Mouse (Mus musculus) CD4-positive, CD25-positive, alpha-beta regulatory T cell, adult 2 months (primary cell): ENCODE data around the gene Rps21.
"Not testable (repeated sequence)": the region's sequence is repeated elsewhere in the genome, so short reads cannot be mapped to it uniquely, and the experiment has no call there.

Experiments
- DNase-seq: peaks from one replicate; pipeline ENCODE4 v3.0.0-alpha.2; 2012; ENCODE audit warnings: low read depth, low spot score

Gene Rps21

GRCm38 (mm10) chr2:180258951-180259484, 1.8 kb downstream of the Rps21 start:
- DNase-seq: not testable (repeated sequence)

GRCm38 (mm10) chr2:180259826-180260609, 2.8 kb downstream of the Rps21 start:
- not testable (repeated sequence) for DNase-seq

GRCm38 (mm10) chr2:180260610-180261480, 3.7 kb downstream of the Rps21 start:
- DNase-seq: no peak

- no peak for DNase-seq
Measured at GRCm38 (mm10) chr2:180261901-180262300, 4.7 kb downstream of the Rps21 start.

- no peak for DNase-seq
Measured at GRCm38 (mm10) chr2:180262441-180262840, 5.3 kb downstream of the Rps21 start.

GRCm38 (mm10) chr2:180262891-180263290, 5.7 kb downstream of the Rps21 start:
- no peak for DNase-seq

GRCm38 (mm10) chr2:180267955-180268354, 10.8 kb downstream of the Rps21 start:
- no peak for DNase-seq

GRCm38 (mm10) chr2:180269329-180269728, 12.2 kb downstream of the Rps21 start:
- no peak for DNase-seq

- no peak for DNase-seq
Measured at GRCm38 (mm10) chr2:180270537-180271255, 13.5 kb downstream of the Rps21 start.

GRCm38 (mm10) chr2:180271804-180272395, 14.7 kb downstream of the Rps21 start:
- DNase-seq: peak; percentile 17

GRCm38 (mm10) chr2:180272884-180273321, 15.7 kb downstream of the Rps21 start:
- no peak for DNase-seq

- DNase-seq: peak; percentile 98
Measured at GRCm38 (mm10) chr2:180273394-180274244, 16.4 kb downstream of the Rps21 start, which contains the start of gene Cables2. TSS of gene Cables2 (minus strand) at chr2:180273496.

GRCm38 (mm10) chr2:180274523-180274922, 17.3 kb downstream of the Rps21 start:
- no peak for DNase-seq

GRCm38 (mm10) chr2:180275836-180276235, 18.7 kb downstream of the Rps21 start:
- DNase-seq: peak; percentile 87

- DNase-seq: no peak
Measured at GRCm38 (mm10) chr2:180276385-180276784, 19.2 kb downstream of the Rps21 start.

- peak; percentile 84 for DNase-seq
Measured at GRCm38 (mm10) chr2:180276851-180277259, 19.7 kb downstream of the Rps21 start.

GRCm38 (mm10) chr2:180277773-180278320, 20.7 kb downstream of the Rps21 start:
- DNase-seq: no peak

GRCm38 (mm10) chr2:180279321-180279720, 22.1 kb downstream of the Rps21 start:
- no peak for DNase-seq

GRCm38 (mm10) chr2:180288966-180289365, 31.8 kb downstream of the Rps21 start:
- DNase-seq: no peak
